Mouse (Mus musculus) brain, embryonic 14.5 days (tissue): ENCODE measurements around the gene Tgfbr3.

ENCODE experiments used
- CTCF ChIP-seq: fragments of 200-500 bp; IDR thresholded peaks from 2 replicates; pipeline ENCODE4 v1.5.1; 2012; ENCODE audit warnings: inconsistent platforms, mild to moderate bottlenecking, moderate library complexity, borderline replicate concordance; ENCODE audit not compliant: insufficient read depth, insufficient read length; ENCODE audit errors: extremely low read depth
- POLR2A ChIP-seq: fragments of 200-500 bp; IDR thresholded peaks from 2 replicates; pipeline ENCODE4 v1.6.1; 2012; ENCODE audit warnings: mild to moderate bottlenecking, inconsistent platforms, borderline replicate concordance; ENCODE audit not compliant: poor library complexity, insufficient read depth, insufficient read length, severe bottlenecking; ENCODE audit errors: extremely low read depth

- TF ChIP-seq POLR2A (no peak), CTCF (no peak)
Observed at GRCm38 (mm10) chr5:107106793-107107192, 182.6 kb downstream of the Tgfbr3 start.
